Mouse (Mus musculus) E14TG2a.4 (cell line): ENCODE measurements around the gene Vmp1.

Experiments used
- H3K27me3 ChIP-seq: 2 replicates; pipeline ENCODE4 v1.6.1; 2014; ENCODE audit warnings: low read length, control low read depth; ENCODE audit not compliant: insufficient read depth
- H3K36me3 ChIP-seq: 2 replicates; pipeline ENCODE4 v1.6.1; 2014; ENCODE audit warnings: low read length, control low read depth; ENCODE audit not compliant: insufficient read depth
- H3K4me1 ChIP-seq: replicated peaks from 2 replicates; pipeline ENCODE4 v1.6.1; 2014; ENCODE audit warnings: low read depth, low read length, control low read depth
- H3K4me3 ChIP-seq: replicated peaks from 2 replicates; pipeline ENCODE4 v1.5.1; 2014; ENCODE audit warnings: mild to moderate bottlenecking, low read length
- H3K9me3 ChIP-seq: 2 replicates; pipeline ENCODE4 v1.6.1; 2014; ENCODE audit warnings: low read length, control low read depth
- CTCF ChIP-seq: conservative IDR thresholded peaks from 2 replicates; pipeline ENCODE4 v1.5.1; 2014; ENCODE audit warnings: low read length
- NANOG ChIP-seq: IDR thresholded peaks from 2 replicates; pipeline ENCODE4 v1.6.1; 2014; ENCODE audit warnings: borderline replicate concordance, low read length, mixed read lengths
- POU5F1 ChIP-seq: IDR thresholded peaks from 2 replicates; pipeline ENCODE4 v1.6.1; 2014; ENCODE audit warnings: low read length, borderline replicate concordance

Gene Vmp1

GRCm38 (mm10) chr11:86647706-86648447 is 35.8 kb downstream of the Vmp1 start:
- H3K9me3 ChIP-seq = no peaks in the 10 kb centered on the region
- peaks cover 27% of the 10 kb centered on the region for H3K4me1 ChIP-seq
- no peak overlapping the region for H3K4me3 ChIP-seq
- peaks cover 8% of the 10 kb centered on the region for H3K36me3 ChIP-seq
- TF ChIP-seq CTCF = no peak
- no peak for TF ChIP-seq NANOG
- TF ChIP-seq POU5F1 = no peak
- no peaks in the 10 kb centered on the region for H3K27me3 ChIP-seq

GRCm38 (mm10) chr11:86646885-86647459 is 36.7 kb downstream of the Vmp1 start:
- no peak overlapping the region for H3K4me3 ChIP-seq
- peaks cover 27% of the 10 kb centered on the region for H3K4me1 ChIP-seq
- TF ChIP-seq CTCF (no peak), NANOG (no peak), POU5F1 (no peak)
- no peaks in the 10 kb centered on the region for H3K9me3 ChIP-seq
- no peaks in the 10 kb centered on the region for H3K27me3 ChIP-seq
- peaks cover 13% of the 10 kb centered on the region for H3K36me3 ChIP-seq

GRCm38 (mm10) chr11:86646136-86646834 is 37.4 kb downstream of the Vmp1 start:
- TF ChIP-seq CTCF = no peak
- TF ChIP-seq POU5F1 = no peak
- TF ChIP-seq NANOG = no peak

GRCm38 (mm10) chr11:86644553-86644952 is 39.1 kb downstream of the Vmp1 start:
- H3K9me3 ChIP-seq = no peaks in the 10 kb centered on the region

More at GRCm38 (mm10) chr11:86646136-86646834, 37.4 kb downstream of the Vmp1 start:
- H3K36me3 ChIP-seq = peaks cover 13% of the 10 kb centered on the region
- H3K27me3 ChIP-seq = no peaks in the 10 kb centered on the region
- H3K9me3 ChIP-seq = no peaks in the 10 kb centered on the region
- H3K4me3 ChIP-seq = no peak overlapping the region
- H3K4me1 ChIP-seq = peaks cover 26% of the 10 kb centered on the region

DNA sequence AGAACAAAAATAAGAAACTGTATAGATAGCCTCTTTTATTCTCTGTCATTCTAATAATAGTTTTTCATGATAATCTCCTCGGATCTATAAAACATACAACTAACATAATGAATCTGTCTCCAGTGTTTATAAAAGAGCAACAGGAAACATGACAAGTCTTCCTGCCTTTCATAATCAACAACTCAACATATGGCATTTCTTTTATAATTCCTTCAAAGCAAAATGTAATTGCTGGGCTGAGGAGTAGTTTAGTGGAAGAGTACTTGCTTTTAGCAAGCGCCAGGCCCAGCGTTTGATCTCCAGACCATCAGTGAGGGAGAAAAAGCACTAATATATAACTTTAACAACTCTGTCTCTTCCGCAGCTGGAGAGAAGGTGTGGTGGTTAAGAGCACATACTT is 41.9 kb downstream of the Vmp1 start:
- H3K9me3 ChIP-seq = no peaks in the 10 kb centered on the region
- no peaks in the 10 kb centered on the region for H3K27me3 ChIP-seq
- no peak overlapping the region for H3K4me3 ChIP-seq
- H3K4me1 ChIP-seq = peaks cover 24% of the 10 kb centered on the region
- TF ChIP-seq CTCF (no peak), POU5F1 (no peak), NANOG (no peak)
- H3K36me3 ChIP-seq = peaks cover 13% of the 10 kb centered on the region

More at GRCm38 (mm10) chr11:86644553-86644952, 39.1 kb downstream of the Vmp1 start:
- H3K36me3 ChIP-seq = peaks cover 13% of the 10 kb centered on the region
- no peak for TF ChIP-seq NANOG
- TF ChIP-seq CTCF = no peak
- TF ChIP-seq POU5F1 = no peak
- H3K4me3 ChIP-seq = no peak overlapping the region
- H3K27me3 ChIP-seq = no peaks in the 10 kb centered on the region
- peaks cover 25% of the 10 kb centered on the region for H3K4me1 ChIP-seq

- Histone ChIP-seq H3K4me3 (no peak overlapping the region), H3K36me3 (peaks cover 12% of the 10 kb centered on the region), H3K4me1 (peaks cover 16% of the 10 kb centered on the region; the same call in 1 of the 2 replicates), H3K27me3 (no peaks in the 10 kb centered on the region), H3K9me3 (no peaks in the 10 kb centered on the region)
- TF ChIP-seq CTCF (no peak), NANOG (peak; percentile 57; the same call in 1 of the 2 replicates)
Observed at GRCm38 (mm10) chr11:86637697-86638096, 45.9 kb downstream of the Vmp1 start.

DNA sequence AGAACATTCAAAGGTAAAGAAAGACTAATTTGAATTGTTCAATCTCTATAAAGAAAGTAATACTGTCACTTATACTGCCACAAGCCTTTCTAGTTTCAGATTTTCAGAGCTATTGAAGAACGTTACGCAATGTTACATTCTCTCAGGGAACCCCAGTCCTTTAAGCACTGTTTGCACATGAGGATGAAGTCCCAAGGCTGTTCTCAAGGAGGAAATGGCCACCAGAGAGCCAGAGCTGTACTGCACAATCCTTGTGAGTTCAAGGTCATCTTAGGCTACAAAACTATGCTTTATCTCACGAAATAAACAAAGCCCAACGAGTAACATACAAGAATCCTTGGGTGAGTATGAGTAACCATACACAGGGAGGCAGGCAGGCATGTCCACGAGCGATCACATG is 49.2 kb downstream of the Vmp1 start:
- H3K36me3 ChIP-seq = peaks cover 24% of the 10 kb centered on the region
- no peaks in the 10 kb centered on the region for H3K9me3 ChIP-seq
- H3K4me1 ChIP-seq = peaks cover 16% of the 10 kb centered on the region; the same call in 1 of the 2 replicates
- no peaks in the 10 kb centered on the region for H3K27me3 ChIP-seq
- H3K4me3 ChIP-seq = no peak overlapping the region
- TF ChIP-seq CTCF = no peak
- TF ChIP-seq NANOG = no peak
- TF ChIP-seq POU5F1 = no peak

GRCm38 (mm10) chr11:86629941-86630340 is 53.7 kb downstream of the Vmp1 start:
- Histone ChIP-seq H3K36me3 (peaks cover 21% of the 10 kb centered on the region), H3K4me1 (no peaks in the 10 kb centered on the region), H3K4me3 (no peak overlapping the region), H3K9me3 (no peaks in the 10 kb centered on the region), H3K27me3 (no peaks in the 10 kb centered on the region)
- TF ChIP-seq NANOG (no peak), POU5F1 (no peak), CTCF (no peak)
